Mouse (Mus musculus) forebrain, embryonic 11.5 days (tissue): ENCODE measurements at regions not wholly inside any gene's neighbourhood (a gene's known extent, or its start where the extent isn't known, plus 50 kb on each side); places are given as distances from the start of the nearest gene placed in this dataset.

ENCODE experiments used
- ATAC-seq: fragments of 200-750 bp; cut with Nextera tagmentation; replicated peaks from 2 replicates; pipeline ENCODE4 v1.8.0; 2017; ENCODE audit warnings: moderate TSS enrichment; ENCODE audit not compliant: low FRiP score
- DNase-seq: peaks from one replicate; pipeline ENCODE4 v3.0.0-alpha.2; 2017; ENCODE audit warnings: low spot score
- H3K27ac ChIP-seq: fragments of 300-500 bp; sonication (generic); 2 replicates; pipeline ENCODE4 v1.5.1; 2014; ENCODE audit warnings: low read depth, low read length
- H3K27me3 ChIP-seq: fragments of 300-500 bp; sonication (generic); 2 replicates; pipeline ENCODE4 v1.6.1; 2014; ENCODE audit warnings: mild to moderate bottlenecking, low read length, mixed read lengths; ENCODE audit not compliant: control insufficient read depth, insufficient read depth
- H3K36me3 ChIP-seq: fragments of 300-500 bp; sonication (generic); 2 replicates; pipeline ENCODE4 v1.6.1; 2014; ENCODE audit warnings: mild to moderate bottlenecking, low read length, moderate library complexity, mixed read lengths; ENCODE audit not compliant: control insufficient read depth, insufficient read depth
- H3K4me1 ChIP-seq: fragments of 300-500 bp; sonication (generic); replicated peaks from 2 replicates; pipeline ENCODE4 v1.6.1; 2014; ENCODE audit warnings: low read length, mixed read lengths; ENCODE audit not compliant: control insufficient read depth, insufficient read depth
- H3K4me2 ChIP-seq: fragments of 300-500 bp; sonication (generic); 2 replicates; pipeline ENCODE4 v1.6.1; 2014; ENCODE audit warnings: low read depth, mild to moderate bottlenecking, low read length, moderate library complexity, mixed read lengths; ENCODE audit not compliant: severe bottlenecking
- H3K4me3 ChIP-seq: fragments of 300-500 bp; sonication (generic); 2 replicates; pipeline ENCODE4 v1.5.1; 2014; ENCODE audit warnings: low read depth, low read length
- H3K9ac ChIP-seq: fragments of 300-500 bp; sonication (generic); 2 replicates; pipeline ENCODE4 v1.6.1; 2014; ENCODE audit warnings: low read length
- H3K9me3 ChIP-seq: fragments of 300-500 bp; sonication (generic); 2 replicates; pipeline ENCODE4 v1.6.1; 2016; ENCODE audit warnings: low read length, mixed read lengths; ENCODE audit not compliant: control insufficient read depth
- WGBS: fragments of 180-500 bp; shearing (Covaris S2); extraction: QIAGEN DNeasy Blood & Tissue Kit; methylation state at CpG from one replicate; pipeline ENCODE4 v1.1.7; 2014; 5-methylcytosine and 5-hydroxymethylcytosine counted together

- H3K27ac ChIP-seq = no peak overlapping the region
- H3K9ac ChIP-seq = no peak overlapping the region
- no peaks in the 10 kb centered on the region for H3K36me3 ChIP-seq
- no peaks in the 10 kb centered on the region for H3K27me3 ChIP-seq
- WGBS = 74% methylated on average over 5 of the region's 5 CpGs
- H3K4me3 ChIP-seq = no peak overlapping the region
- DNase-seq (no peak), ATAC-seq (no peak)
- H3K4me1 ChIP-seq = no peaks in the 10 kb centered on the region
- H3K9me3 ChIP-seq = no peaks in the 10 kb centered on the region
- H3K4me2 ChIP-seq = no peak overlapping the region
Measured at GRCm38 (mm10) chr17:9995321-9995720, 324.3 kb downstream of the Qk start.

- H3K9me3 ChIP-seq = 0 out of 2 replicates have a peak, but pooled peaks cover 4% of the 10 kb centered on the region
- H3K9ac ChIP-seq = no peak overlapping the region
- no peaks in the 10 kb centered on the region for H3K4me1 ChIP-seq
- no peak overlapping the region for H3K4me2 ChIP-seq
- H3K27me3 ChIP-seq = no peaks in the 10 kb centered on the region
- WGBS = 95% methylated on average over 1 of the region's 1 CpGs
- ATAC-seq (no peak), DNase-seq (no peak)
- H3K4me3 ChIP-seq = no peak overlapping the region
- H3K27ac ChIP-seq = no peak overlapping the region
- no peaks in the 10 kb centered on the region for H3K36me3 ChIP-seq
Measured at GRCm38 (mm10) chr17:9990744-9991143, 321.2 kb upstream of the Pabpc6 start.

GRCm38 (mm10) chr17:9981273-9981672 is 311.8 kb upstream of the Pabpc6 start:
- no peaks in the 10 kb centered on the region for H3K4me1 ChIP-seq
- no peak overlapping the region for H3K27ac ChIP-seq
- no peak overlapping the region for H3K4me3 ChIP-seq
- WGBS = 91% methylated on average over 3 of the region's 3 CpGs
- H3K36me3 ChIP-seq = no peaks in the 10 kb centered on the region
- no peak overlapping the region for H3K9ac ChIP-seq
- no peaks in the 10 kb centered on the region for H3K27me3 ChIP-seq
- H3K4me2 ChIP-seq = no peak overlapping the region
- peaks cover 1% of the 10 kb centered on the region; the same call in 1 of the 2 replicates for H3K9me3 ChIP-seq
- DNase-seq = no peak
- no peak for ATAC-seq

DNA sequence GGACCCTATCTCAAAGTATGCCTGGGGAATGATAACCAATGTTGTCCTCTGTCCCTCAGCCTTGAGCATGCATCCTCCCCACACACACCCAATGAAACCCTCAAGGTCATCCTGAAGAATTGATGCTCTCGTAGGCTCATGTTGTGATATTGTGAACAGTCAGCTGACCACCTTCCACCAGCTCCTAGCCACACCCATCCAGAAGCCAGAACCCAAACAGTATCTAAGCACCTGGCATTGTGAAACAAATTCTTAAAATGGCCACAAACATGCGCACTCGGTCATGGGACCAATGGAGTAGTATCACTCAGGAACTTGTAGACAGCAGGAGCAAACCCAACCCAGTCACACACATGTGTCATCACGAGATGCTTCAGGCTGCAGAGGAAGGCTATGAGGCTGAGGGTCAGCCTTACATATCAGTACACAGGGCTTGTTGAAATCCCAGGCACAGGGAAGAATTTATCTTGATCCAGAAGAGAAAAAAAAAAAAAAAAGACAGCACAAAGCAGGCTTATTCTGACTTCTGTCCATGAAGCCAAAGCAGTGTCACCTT is 307.4 kb upstream of the Pabpc6 start:
- H3K9me3 ChIP-seq = no peaks in the 10 kb centered on the region; the same call in 1 of the 2 replicates
- no peak overlapping the region for H3K4me2 ChIP-seq
- DNase-seq (no peak), ATAC-seq (no peak)
- no peak overlapping the region for H3K27ac ChIP-seq
- H3K9ac ChIP-seq = no peak overlapping the region
- H3K36me3 ChIP-seq = no peaks in the 10 kb centered on the region
- 94% methylated on average over 4 of the region's 4 CpGs for WGBS
- H3K4me1 ChIP-seq = no peaks in the 10 kb centered on the region
- H3K4me3 ChIP-seq = no peak overlapping the region
- H3K27me3 ChIP-seq = no peaks in the 10 kb centered on the region

GRCm38 (mm10) chr17:9975995-9976394 is 306.5 kb upstream of the Pabpc6 start:
- no peak overlapping the region for H3K4me3 ChIP-seq
- no peak overlapping the region for H3K27ac ChIP-seq
- ATAC-seq (no peak), DNase-seq (no peak)
- H3K4me2 ChIP-seq = no peak overlapping the region
- no peaks in the 10 kb centered on the region for H3K36me3 ChIP-seq
- H3K4me1 ChIP-seq = no peaks in the 10 kb centered on the region
- no peak overlapping the region for H3K9ac ChIP-seq
- H3K9me3 ChIP-seq = no peaks in the 10 kb centered on the region
- H3K27me3 ChIP-seq = no peaks in the 10 kb centered on the region
- WGBS = 87% methylated on average over 14 of the region's 14 CpGs

- ATAC-seq (no peak), DNase-seq (no peak)
- H3K27ac ChIP-seq = no peak overlapping the region
- no peak overlapping the region for H3K9ac ChIP-seq
- WGBS = 100% methylated on average over 1 of the region's 1 CpGs
- H3K36me3 ChIP-seq = no peaks in the 10 kb centered on the region
- H3K4me2 ChIP-seq = no peak overlapping the region
- no peaks in the 10 kb centered on the region for H3K4me1 ChIP-seq
- H3K4me3 ChIP-seq = no peak overlapping the region
- H3K27me3 ChIP-seq = no peaks in the 10 kb centered on the region
- no peaks in the 10 kb centered on the region for H3K9me3 ChIP-seq
Measured at GRCm38 (mm10) chr17:9975153-9975552, 305.6 kb upstream of the Pabpc6 start.

GRCm38 (mm10) chr17:9967988-9968387 is 298.5 kb upstream of the Pabpc6 start:
- H3K4me2 ChIP-seq = no peak overlapping the region
- no peak for DNase-seq
- 88% methylated on average over 7 of the region's 7 CpGs for WGBS
- H3K27ac ChIP-seq = no peak overlapping the region
- ATAC-seq = no peak
- H3K4me1 ChIP-seq = 0 out of 2 replicates have a peak, but pooled peaks cover 2% of the 10 kb centered on the region
- H3K9me3 ChIP-seq = no peaks in the 10 kb centered on the region
- no peak overlapping the region for H3K9ac ChIP-seq
- H3K27me3 ChIP-seq = no peaks in the 10 kb centered on the region
- H3K36me3 ChIP-seq = no peaks in the 10 kb centered on the region
- no peak overlapping the region for H3K4me3 ChIP-seq

DNA sequence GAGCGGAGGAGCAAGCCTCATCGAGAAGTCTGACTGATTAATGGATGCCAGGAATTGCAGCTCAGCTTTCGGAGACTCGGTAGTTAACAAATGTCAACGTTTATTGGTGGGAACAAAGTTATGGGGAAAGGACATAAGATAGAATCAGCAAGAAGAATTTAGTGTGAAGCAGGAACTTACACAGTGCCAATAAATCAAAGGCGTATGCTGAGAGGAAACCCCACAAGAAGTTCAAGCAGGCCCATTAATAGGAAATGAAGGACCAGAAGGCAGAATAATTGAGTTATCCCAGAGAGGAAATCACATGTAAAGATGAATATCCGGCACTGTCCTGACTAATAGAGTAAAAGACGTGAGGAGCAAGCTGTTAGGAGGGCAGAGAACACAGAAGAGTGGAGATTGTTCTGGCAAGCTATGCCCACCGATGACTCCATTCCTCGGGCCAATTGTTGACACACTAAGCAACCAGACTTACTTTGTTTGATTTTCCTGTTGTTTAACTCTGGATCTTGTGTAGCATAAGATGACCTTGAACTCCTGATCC is 293.4 kb upstream of the Pabpc6 start:
- DNase-seq (no peak), ATAC-seq (no peak)
- Histone ChIP-seq H3K9ac (no peak overlapping the region), H3K4me3 (no peak overlapping the region), H3K9me3 (no peaks in the 10 kb centered on the region), H3K27me3 (no peaks in the 10 kb centered on the region), H3K36me3 (no peaks in the 10 kb centered on the region), H3K4me2 (no peak overlapping the region), H3K27ac (no peak overlapping the region), H3K4me1 (0 out of 2 replicates have a peak, but pooled peaks cover 2% of the 10 kb centered on the region)
- 93% methylated on average over 10 of the region's 10 CpGs for WGBS

GRCm38 (mm10) chr17:9948985-9949667 is 279.6 kb upstream of the Pabpc6 start:
- DNase-seq (no peak), ATAC-seq (no peak)
- no peaks in the 10 kb centered on the region for H3K36me3 ChIP-seq
- no peaks in the 10 kb centered on the region for H3K9me3 ChIP-seq
- no peak overlapping the region for H3K4me2 ChIP-seq
- WGBS = 82% methylated on average over 3 of the region's 3 CpGs
- no peak overlapping the region for H3K9ac ChIP-seq
- no peak overlapping the region for H3K27ac ChIP-seq
- no peaks in the 10 kb centered on the region for H3K27me3 ChIP-seq
- no peak overlapping the region for H3K4me3 ChIP-seq
- H3K4me1 ChIP-seq = no peaks in the 10 kb centered on the region
